Mouse (Mus musculus) Patski (cell line): ENCODE data around the gene Gabrg3. TPM values are rescaled to one million over a fixed set of nuclear protein-coding genes. Genes with fewer than 3 reads are reported as not detected.

Experiments
- ATAC-seq: fragments of 100-300 bp; one replicate; pipeline ENCODE4 v1.8.0; 2021
- CTCF ChIA-PET: fragments of 350-600 bp; sonication (Branson Sonifier 250); formaldehyde crosslinking; loops from one replicate; lab custom pipeline; 2022; ENCODE audit warnings: inconsistent platforms; lab: Charles Lee
- POLR2A ChIA-PET: fragments of 350-600 bp; sonication (Branson Sonifier 250); formaldehyde crosslinking; loops from one replicate; lab custom pipeline; 2022; ENCODE audit warnings: antibody characterized with exemption, inconsistent platforms; lab: Charles Lee
- DNase-seq: peaks from one replicate; pipeline ENCODE4 v3.0.0-alpha.2; 2011; ENCODE audit warnings: low read depth, low spot score
- H3K27me3 ChIP-seq: fragments of 371-371 bp; one replicate; pipeline ENCODE4 v1.5.1; 2021
- CTCF ChIP-seq: fragments of 100-300 bp; IDR thresholded peaks from one replicate; pipeline ENCODE4 v1.5.1; 2021
- in situ Hi-C: fragments of 300-500 bp; cut with MboI; formaldehyde crosslinking; loops from 3 replicates; pipeline ENCODE4 v1.11.1; 2018; ENCODE audit warnings: low pct_unique_long_range_greater_than_20kb, mixed read lengths
- polyA plus RNA-seq: library from polyadenylated mRNA; unstranded; gene quantifications from one replicate; pipeline ENCODE4 v1.2.3, GENCODE M21; 2021

The Gabrg3 gene
- polyA plus RNA-seq, 1 experiment from 2014 or later, result not detected

GRCm38 (mm10) chr7:57312018-57312417 is 75.0 kb downstream of the Gabrg3 start:
- ATAC-seq, result no peak
- no peaks in the 10 kb centered on the region for H3K27me3 ChIP-seq
- ChIA-PET POLR2A (no interaction called here), CTCF (no interaction called here)
- in situ Hi-C loops, result no loop called here
- no peak for TF ChIP-seq CTCF
- DNase-seq, result no peak

- DNase-seq (no peak), ATAC-seq (no peak)
- H3K27me3 ChIP-seq, result no peaks in the 10 kb centered on the region
- no peak for TF ChIP-seq CTCF
- CTCF ChIA-PET, result no interaction called here
- in situ Hi-C loops, result no loop called here
- POLR2A ChIA-PET, result no interaction called here
Measured at GRCm38 (mm10) chr7:57307337-57307736, 79.7 kb downstream of the Gabrg3 start.

- no peak for ATAC-seq
- in situ Hi-C loops, result no loop called here
- POLR2A ChIA-PET, result no interaction called here
- CTCF ChIA-PET, result no interaction called here
- H3K27me3 ChIP-seq, result no peaks in the 10 kb centered on the region
- DNase-seq, result no peak
- no peak for TF ChIP-seq CTCF
Measured at GRCm38 (mm10) chr7:57296639-57297038, 90.3 kb downstream of the Gabrg3 start.

- no peaks in the 10 kb centered on the region for H3K27me3 ChIP-seq
- no peak for TF ChIP-seq CTCF
- ATAC-seq, result no peak
- POLR2A ChIA-PET, result no interaction called here
- in situ Hi-C loops, result no loop called here
- CTCF ChIA-PET, result interaction anchor here (1.1 to 1.4 kb wide), 2 partner anchors 10 to 35 kb away, joined by 3 read pairs; no protein-coding TSS in a partner anchor
- no peak for DNase-seq
Measured at GRCm38 (mm10) chr7:57294127-57294526, 92.9 kb downstream of the Gabrg3 start.

DNA sequence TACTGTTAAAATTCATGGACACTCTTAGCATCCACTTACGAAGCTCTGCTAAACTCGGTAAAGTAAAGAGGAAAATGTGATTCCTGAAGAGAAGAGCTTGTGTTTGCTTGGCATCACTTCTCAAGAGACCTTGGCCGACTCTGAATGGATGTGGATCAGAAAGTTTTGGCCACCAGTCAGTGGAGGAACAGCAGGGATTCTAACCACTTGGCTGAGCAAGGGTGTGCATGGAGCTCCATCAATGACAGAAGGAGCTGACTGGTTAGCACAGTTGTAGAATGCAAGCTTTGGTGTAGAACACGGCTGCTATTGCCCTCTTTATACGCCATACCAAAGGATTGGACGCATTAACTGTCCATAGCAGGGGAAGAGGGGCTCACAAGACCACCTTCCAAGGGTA is 93.4 kb downstream of the Gabrg3 start:
- ChIA-PET CTCF (interaction anchor here (1.1 to 1.4 kb wide), 2 partner anchors 10 to 36 kb away, joined by 3 read pairs; no protein-coding TSS in a partner anchor), POLR2A (no interaction called here)
- H3K27me3 ChIP-seq, result no peaks in the 10 kb centered on the region
- in situ Hi-C loops, result no loop called here
- ATAC-seq, result no peak
- no peak for TF ChIP-seq CTCF
- DNase-seq, result no peak

DNA sequence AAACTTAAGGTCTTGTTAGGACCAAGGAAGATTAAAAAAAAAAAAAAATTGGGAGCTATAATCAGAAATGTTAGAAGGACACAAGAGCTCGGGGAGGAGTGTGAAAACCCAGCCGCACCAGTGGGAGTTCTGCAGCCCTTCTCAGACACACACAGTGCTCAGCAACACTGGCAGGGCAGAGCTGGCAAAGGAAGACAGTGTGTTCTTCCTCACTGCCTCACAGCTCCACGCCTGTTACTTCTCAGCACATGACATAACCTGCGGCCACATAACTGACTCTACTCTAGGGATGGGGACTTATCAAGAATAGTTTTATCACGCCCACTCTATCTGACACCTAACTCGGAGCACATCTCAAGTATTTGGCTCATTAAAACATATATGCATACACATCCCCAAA is 103.8 kb downstream of the Gabrg3 start:
- DNase-seq (no peak), ATAC-seq (no peak)
- CTCF ChIA-PET, result no interaction called here
- in situ Hi-C loops, result no loop called here
- no peak for TF ChIP-seq CTCF
- POLR2A ChIA-PET, result no interaction called here
- no peaks in the 10 kb centered on the region for H3K27me3 ChIP-seq

GRCm38 (mm10) chr7:57278841-57279240 is 108.1 kb downstream of the Gabrg3 start:
- in situ Hi-C loops, result no loop called here
- no peaks in the 10 kb centered on the region for H3K27me3 ChIP-seq
- ATAC-seq, result no peak
- no peak for DNase-seq
- POLR2A ChIA-PET, result no interaction called here
- TF ChIP-seq CTCF, result no peak
- CTCF ChIA-PET, result interaction anchor here (1.4 kb wide), 1 partner anchor 15 kb away, joined by 3 read pairs; no protein-coding TSS in a partner anchor

DNA sequence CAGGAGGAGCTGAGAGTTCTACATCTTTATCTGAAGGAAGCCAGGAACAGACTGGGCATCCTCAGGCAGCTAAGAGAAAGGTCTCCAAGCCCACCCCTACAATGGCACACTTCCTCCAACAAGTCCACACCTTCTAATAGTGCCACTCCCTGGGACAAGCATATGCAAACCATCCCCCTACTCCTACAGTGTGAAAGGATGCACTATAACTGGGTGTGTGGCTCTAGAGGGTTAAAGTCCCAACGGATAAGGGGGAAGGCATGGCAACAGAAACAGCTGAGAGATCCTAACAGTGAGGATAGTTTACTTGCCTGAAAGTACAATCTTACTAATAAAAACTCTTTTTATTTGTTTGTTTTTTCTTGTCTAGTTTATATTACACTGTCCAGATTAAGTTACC is 126.8 kb downstream of the Gabrg3 start:
- DNase-seq (no peak), ATAC-seq (no peak)
- in situ Hi-C loops, result no loop called here
- no peaks in the 10 kb centered on the region for H3K27me3 ChIP-seq
- ChIA-PET POLR2A (no interaction called here), CTCF (no interaction called here)
- TF ChIP-seq CTCF, result no peak

DNA sequence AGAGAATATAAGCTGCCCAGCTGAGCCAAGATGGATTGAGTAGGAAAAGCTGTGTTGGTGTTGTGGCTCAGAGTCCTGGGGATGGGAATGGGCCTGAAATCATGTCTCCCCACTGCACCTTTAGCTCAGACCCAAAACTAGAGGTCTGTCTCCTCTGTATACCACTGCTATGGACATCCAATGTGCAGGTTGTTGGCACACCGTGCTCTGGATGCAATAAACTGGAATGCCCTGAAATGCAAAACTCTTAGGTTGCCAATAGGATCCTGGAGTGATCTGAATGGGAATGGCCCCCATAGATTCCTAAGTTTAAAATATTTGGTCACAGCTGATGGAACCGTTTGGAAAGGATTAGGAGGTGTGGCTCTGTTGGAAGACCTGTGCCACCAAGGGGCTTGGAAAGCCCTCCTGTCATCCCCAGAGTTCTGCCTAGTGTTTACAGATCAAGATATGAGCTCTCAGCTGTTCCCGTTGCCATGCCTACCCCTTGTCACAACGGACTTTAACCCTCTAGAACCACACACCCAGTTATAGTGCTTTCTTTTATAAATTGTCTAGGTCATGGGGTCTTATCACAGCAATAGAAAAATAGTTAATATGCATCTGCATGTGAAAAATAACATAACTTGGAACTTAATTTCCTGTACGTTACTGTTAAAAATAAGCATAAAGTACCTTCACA is 128.0 kb downstream of the Gabrg3 start:
- H3K27me3 ChIP-seq, result no peaks in the 10 kb centered on the region
- no peak for TF ChIP-seq CTCF
- ATAC-seq, result no peak
- CTCF ChIA-PET, result interaction anchor here (1.4 kb wide), 1 partner anchor 9 kb away, joined by 5 read pairs; no protein-coding TSS in a partner anchor
- POLR2A ChIA-PET, result no interaction called here
- in situ Hi-C loops, result no loop called here
- DNase-seq, result no peak

- TF ChIP-seq CTCF, result no peak
- ChIA-PET CTCF (no interaction called here), POLR2A (interaction anchor here (0.6 kb wide), 1 partner anchor 175 kb away, joined by 3 read pairs; no protein-coding TSS in a partner anchor)
- in situ Hi-C loops, result no loop called here
- ATAC-seq (no peak), DNase-seq (no peak)
- no peaks in the 10 kb centered on the region for H3K27me3 ChIP-seq
Measured at GRCm38 (mm10) chr7:57243981-57244380, 143.0 kb downstream of the Gabrg3 start.

DNA sequence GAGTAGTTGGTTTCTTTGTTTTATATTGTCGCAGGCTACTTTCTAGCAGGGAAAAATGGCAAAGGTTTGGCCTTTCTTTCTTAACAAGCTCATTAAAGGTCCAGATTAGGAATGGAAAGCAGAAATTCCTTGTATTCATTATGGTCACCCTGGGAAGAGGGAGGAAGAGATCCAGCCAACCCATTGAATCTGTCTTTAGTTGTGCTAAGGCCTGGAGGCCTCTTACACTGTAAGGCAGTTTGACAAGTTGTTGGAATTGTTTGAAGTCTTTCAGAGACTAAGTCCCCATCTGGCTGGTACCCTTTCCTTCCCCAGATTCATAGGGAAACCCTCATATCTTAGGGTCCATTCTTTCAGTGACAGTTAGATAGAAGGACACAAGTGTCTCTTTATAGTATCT is 172.9 kb downstream of the Gabrg3 start:
- TF ChIP-seq CTCF, result no peak
- ATAC-seq (no peak), DNase-seq (no peak)
- no peaks in the 10 kb centered on the region for H3K27me3 ChIP-seq
- ChIA-PET CTCF (no interaction called here), POLR2A (no interaction called here)
- in situ Hi-C loops, result no loop called here
